Mouse (Mus musculus): ENCODE results near the gene Zfp488. TPM values are rescaled to one million over a fixed set of nuclear protein-coding genes. Genes with fewer than 3 reads are reported as not detected.

Zfp488 gene
- total RNA-seq, 2 experiments from 2014 or later: 3.7 to 4.0 TPM

DNA sequence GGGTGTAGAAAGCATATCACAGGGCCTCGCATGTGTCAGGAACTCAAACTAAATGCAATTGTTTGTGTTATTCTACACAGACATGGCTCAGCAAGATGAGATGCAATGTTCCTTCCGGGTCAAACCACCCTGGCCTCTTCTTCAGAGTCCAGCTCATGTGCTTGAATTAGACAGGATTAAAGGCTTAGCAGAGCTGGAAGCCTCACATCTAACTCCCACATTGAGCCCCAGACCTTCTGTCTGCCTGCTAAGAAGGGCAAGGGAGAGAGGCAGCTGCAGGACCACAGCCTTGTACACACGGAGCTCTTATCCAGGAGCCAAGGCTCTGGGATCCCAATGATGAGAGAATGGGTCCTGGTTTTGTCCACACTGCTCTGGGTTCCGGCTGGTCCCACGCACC, 24.8 kb downstream of the Zfp488 start, which contains the start of gene Rbp3:
Gene Rbp3, plus strand, starts transcription at position 243 of the 400 bp plus-strand sequence.
- intact Hi-C loops (cut with DNase I): no loop called here

GRCm38 (mm10) chr14:33952233-33952981, 26.2 kb downstream of the Zfp488 start:
- no peak for DNase-seq (ENCODE audit: low spot score in 2 of 2)
- intact Hi-C loops (cut with DNase I): no loop called here

More for the DNA sequence above, 24.8 kb downstream of the Zfp488 start, which contains the start of gene Rbp3:
- DNase-seq (ENCODE audit: low spot score in 2 of 2): no peak

DNA sequence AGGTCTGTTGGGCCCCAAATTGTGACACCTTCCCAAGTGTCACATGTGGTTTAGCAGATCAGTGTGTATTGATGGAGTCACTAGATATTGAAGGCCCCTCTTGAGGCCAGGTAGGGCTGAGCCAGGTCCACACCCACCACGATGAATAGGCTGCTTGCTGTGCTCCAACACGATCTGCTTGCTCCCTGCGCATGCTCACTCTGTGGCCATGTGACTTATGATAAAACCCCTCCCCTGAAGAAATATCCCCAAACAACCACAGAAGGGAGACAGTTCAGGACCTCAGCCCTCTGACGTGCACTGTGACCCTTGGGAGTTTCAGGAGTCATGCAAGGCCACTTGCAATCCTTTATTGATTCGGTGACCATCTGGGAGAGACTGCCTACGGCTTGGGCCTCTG, 32.4 kb downstream of the Zfp488 start:
- DNase-seq (ENCODE audit: low spot score in 2 of 2): no peak
- intact Hi-C loops (cut with DNase I): no loop called here

- intact Hi-C loops (cut with DNase I): no loop called here
- DNase-seq (ENCODE audit: low spot score in 2 of 2): no peak
These were observed 36.3 kb downstream of the Zfp488 start for GRCm38 (mm10) chr14:33942222-33942621.

- intact Hi-C loops (cut with DNase I): no loop called here
- no peak for DNase-seq (ENCODE audit: low spot score in 2 of 2)
These were observed 37.8 kb downstream of the Zfp488 start, which contains the start of gene Gdf2 for GRCm38 (mm10) chr14:33940739-33941138. TSS of gene Gdf2 (plus strand) at chr14:33941039.

- intact Hi-C loops (cut with DNase I): no loop called here
- DNase-seq (ENCODE audit: low spot score in 2 of 2): peak; percentile 66 to 67
These were observed 39.4 kb downstream of the Zfp488 start for GRCm38 (mm10) chr14:33939117-33939516.

DNA sequence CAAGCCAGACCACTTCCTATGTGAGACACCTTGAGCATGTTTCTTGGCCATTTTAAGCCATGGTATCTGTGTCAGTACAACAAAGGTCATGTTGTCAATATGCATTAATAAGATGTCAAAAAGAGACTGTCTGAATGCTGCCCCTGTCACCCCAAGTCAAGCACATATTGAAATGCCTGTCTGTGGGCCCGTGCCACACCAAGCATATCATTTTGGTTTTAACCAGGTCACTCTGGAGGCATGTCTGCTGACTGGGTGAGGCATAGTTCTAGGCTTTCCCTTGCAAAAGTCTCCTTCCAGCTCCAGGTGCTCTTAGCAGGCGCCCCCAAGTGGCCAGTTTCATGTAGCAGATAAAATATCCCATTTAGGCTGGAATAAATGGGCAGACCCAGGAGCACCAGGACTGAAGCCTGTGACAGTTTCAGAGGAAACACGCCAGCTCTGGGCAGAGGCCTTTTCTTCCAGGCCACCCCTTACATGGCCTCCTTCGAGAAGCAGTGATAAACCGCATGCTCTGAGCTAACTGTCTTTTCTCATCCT, 44.7 kb downstream of the Zfp488 start:
- intact Hi-C loops (cut with DNase I): loop anchor here (1.0 to 5.0 kb wide), 3 partner anchors 107 to 260 kb away; no protein-coding TSS in a partner anchor
- peak; percentile 41 to 54 for DNase-seq (ENCODE audit: low spot score in 2 of 2)

DNA sequence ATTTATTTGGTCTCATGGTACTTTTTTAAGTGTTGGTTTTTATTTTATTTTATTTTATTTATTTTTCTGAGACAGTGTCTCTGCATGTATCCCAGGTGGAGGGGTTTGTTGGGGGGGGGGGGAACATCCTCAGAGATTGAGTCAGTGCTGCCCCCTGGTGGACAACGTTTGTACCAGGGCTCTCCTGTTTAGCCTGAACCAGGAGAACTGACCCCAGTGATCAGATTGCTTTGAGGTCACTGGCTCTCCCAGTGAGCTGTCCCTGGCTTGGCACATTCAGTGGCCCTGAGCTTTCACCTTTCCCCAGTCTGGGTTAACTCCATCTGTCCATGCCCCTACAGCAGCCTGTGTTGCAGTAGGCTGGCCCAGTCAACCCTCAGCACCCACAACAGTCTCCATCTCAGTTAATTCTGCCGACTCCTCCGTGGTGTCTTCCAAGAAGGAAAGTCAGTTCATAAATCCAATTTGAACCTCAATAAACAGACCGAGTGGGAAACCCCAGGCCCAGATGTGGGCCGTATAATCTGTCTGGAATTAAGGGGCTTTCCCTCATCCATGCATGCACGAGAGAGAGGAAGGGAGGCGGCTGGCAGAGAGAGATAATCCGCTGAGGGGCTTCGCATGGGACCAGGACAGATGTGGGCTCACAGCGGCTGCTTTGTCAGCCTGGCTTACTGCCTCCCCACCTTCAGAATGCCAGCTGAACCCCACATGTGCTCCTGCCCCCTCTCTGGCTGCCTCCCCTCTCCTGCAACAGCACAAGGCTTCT, 45.4 kb downstream of the Zfp488 start:
- intact Hi-C loops (cut with DNase I): loop anchor here (5.0 kb wide), 1 partner anchor 106 kb away; no protein-coding TSS in a partner anchor
- DNase-seq (ENCODE audit: low spot score in 2 of 2): peak; percentile 29 to 41

- intact Hi-C loops (cut with DNase I): loop anchor here (5.0 kb wide), 1 partner anchor 105 kb away; no protein-coding TSS in a partner anchor
- DNase-seq (ENCODE audit: low spot score in 2 of 2): no peak
These were observed 46.7 kb downstream of the Zfp488 start for GRCm38 (mm10) chr14:33931853-33932252.

DNA sequence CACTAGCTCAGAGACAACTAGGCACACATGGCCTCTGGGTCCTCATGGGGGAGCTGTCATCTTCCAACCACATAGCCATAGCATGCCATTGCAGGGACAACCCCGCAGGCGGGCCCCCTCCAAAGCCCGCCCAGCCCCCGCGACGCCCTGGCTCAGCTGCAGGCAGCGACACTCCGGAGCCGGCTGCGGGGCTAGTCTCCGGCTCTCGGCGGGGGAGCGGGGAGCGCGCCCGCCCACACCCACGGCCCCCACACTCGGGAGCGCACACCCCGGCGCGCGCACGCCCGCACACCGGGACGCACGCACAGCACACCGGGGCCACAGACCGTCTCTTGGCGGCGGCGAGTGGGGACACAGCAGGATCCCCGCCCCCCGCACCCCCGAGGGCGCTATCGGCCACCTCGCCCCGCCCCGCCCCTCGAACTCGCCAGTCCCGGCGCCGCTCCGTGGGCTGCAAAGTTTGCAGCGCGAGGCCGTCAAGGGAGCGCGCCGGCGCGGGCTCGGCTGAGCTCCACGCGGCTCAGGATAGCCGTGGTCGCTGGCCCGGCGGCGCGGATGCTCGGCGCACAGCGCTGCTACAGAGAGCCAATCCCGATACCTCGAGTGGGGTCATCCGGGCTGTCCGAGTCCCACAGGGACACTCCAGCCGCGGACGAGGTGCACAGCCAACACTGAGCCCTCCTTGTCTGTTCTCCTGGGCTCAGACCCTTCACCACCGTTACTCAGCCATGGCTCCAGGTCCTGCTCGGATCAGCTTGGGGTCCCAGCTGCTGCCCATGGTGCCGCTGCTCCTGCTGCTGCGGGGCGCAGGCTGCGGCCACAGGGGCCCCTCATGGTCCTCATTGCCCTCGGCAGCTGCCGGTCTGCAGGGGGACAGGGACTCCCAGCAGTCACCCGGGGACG, 55.1 kb downstream of the Zfp488 start, which contains the start of gene Gdf10:
Gene Gdf10, plus strand, starts transcription at position 420 of the 903 bp plus-strand sequence.
- intact Hi-C loops (cut with DNase I): loop anchor here (2.0 kb wide), 1 partner anchor 27 kb away; no protein-coding TSS in a partner anchor

DNA sequence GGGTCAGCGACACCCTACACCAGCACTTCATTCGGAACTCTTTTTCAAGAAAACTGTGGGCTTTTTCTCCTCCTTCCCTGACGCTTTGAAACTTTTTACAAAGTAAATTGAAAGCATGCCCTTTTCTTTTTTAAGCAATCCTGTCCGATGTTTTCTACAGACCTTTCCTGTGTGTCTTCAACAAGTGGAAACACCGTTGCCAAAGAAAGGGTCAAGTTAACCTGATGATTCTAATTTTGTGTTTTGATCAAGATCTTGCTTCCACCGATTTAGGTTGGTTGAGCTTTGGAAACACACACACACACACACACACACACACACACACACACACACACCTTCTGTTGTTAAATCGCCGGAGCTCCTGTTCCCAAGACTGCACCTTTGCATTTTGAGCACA, 55.8 kb downstream of the Zfp488 start:
- intact Hi-C loops (cut with DNase I): loop anchor here (2.0 kb wide), 1 partner anchor 26 kb away; no protein-coding TSS in a partner anchor
- DNase-seq (ENCODE audit: low spot score in 2 of 2): no peak

More for the DNA sequence above, 55.1 kb downstream of the Zfp488 start, which contains the start of gene Gdf10:
- peak; percentile 35 to 59 for DNase-seq (ENCODE audit: low spot score in 2 of 2)

DNA sequence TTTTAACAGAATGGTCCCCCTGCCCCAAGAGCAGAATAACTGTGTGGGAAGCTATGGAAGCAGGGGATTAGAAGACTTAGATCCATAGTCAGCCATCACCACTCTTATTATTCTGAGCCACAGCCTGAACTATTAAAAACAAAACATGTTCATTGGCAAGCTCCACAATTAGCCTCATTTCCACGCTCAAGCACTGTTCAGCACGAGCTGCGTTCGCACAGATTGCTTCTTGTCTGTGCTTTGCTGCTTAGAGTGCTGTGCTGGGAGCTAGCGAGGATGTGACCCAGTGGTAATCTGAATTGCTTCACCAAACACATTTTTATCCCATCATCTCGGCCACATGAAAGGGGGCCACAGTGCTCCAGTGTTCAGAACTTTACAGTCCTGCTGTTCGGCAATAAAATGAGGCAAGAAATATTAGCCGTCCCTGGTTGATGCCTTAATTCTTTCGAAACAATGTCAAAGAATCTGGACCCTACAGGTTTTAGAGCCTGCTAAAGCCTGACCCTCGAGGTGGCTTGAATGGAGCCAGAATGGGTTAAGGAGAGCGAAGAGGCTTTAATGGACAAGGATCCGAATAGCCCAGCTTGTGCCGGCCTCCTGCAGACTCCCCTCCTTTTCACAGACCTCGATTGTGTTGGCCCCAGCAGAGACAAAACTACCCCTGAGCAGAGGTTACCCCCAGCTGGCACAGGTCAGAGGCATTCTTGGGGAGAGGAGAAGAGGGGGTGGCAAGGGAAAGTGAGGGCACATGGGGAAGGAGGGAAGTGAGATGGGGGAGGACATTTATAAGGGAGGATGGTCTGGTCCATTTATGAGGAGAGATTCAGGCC, 57.6 kb downstream of the Zfp488 start:
- no peak for DNase-seq (ENCODE audit: low spot score in 2 of 2)
- intact Hi-C loops (cut with DNase I): no loop called here

Other genes with a start within 250 kb of the Zfp488 start
- gene Gdf10, start 55.2 kb downstream of the Zfp488 start, total RNA-seq (2021): 1 to 10 TPM; 3.7 TPM
- gene Gdf2, start 37.7 kb downstream of the Zfp488 start, total RNA-seq (2021): not detected
- under 1 TPM in 1 of 2 experiments, not detected in 1; 0.05 TPM for gene Rbp3, start 24.8 kb downstream of the Zfp488 start, total RNA-seq (2021)
- not detected for gene Gm30083, start 36.4 kb upstream of the Zfp488 start, total RNA-seq (2021)
- gene Gm5460, start 38.0 kb upstream of the Zfp488 start, total RNA-seq (2021): not detected
- gene Antxrl, start 73.9 kb upstream of the Zfp488 start, total RNA-seq (2021): not detected
- under 1 TPM; 0.49 to 0.91 TPM for gene Anxa8, start 107.2 kb upstream of the Zfp488 start, total RNA-seq (2021)
- not detected for gene A630023A22Rik, start 124.0 kb upstream of the Zfp488 start, total RNA-seq (2021)
- not detected for gene Npy4r, start 173.7 kb upstream of the Zfp488 start, total RNA-seq (2021)
- gene Gprin2, start 222.9 kb upstream of the Zfp488 start, total RNA-seq (2021): 1 to 10 TPM; 1.6 to 2.7 TPM
- gene Syt15, start 240.8 kb upstream of the Zfp488 start, total RNA-seq (2021): under 1 TPM; 0.27 to 0.42 TPM

All from left cerebral cortex, postnatal 36 days (tissue).